Mouse (Mus musculus) hindbrain, embryonic 16.5 days (tissue): Measurements from ENCODE around the gene Fam169b. TPM values are rescaled to one million over a fixed set of nuclear protein-coding genes. Genes with fewer than 3 reads are reported as not detected.
"Not testable (repeated sequence)": the region's sequence is repeated elsewhere in the genome, so short reads cannot be mapped to it uniquely, and the experiment has no call there.

Source experiments
- ATAC-seq: fragments of 200-750 bp; cut with Nextera tagmentation; 2 replicates; pipeline ENCODE4 v1.8.0; 2017; ENCODE audit warnings: moderate TSS enrichment, moderate library complexity
- H3K27ac ChIP-seq: fragments of 300-500 bp; sonication (generic); 2 replicates; pipeline ENCODE4 v1.5.1; 2014; ENCODE audit warnings: low read depth, mild to moderate bottlenecking, control low read depth, low read length, moderate library complexity
- H3K27me3 ChIP-seq: fragments of 300-500 bp; sonication (generic); replicated peaks from 2 replicates; pipeline ENCODE4 v1.6.1; 2014; ENCODE audit warnings: low read length; ENCODE audit not compliant: control insufficient read depth, insufficient read depth
- H3K36me3 ChIP-seq: fragments of 300-500 bp; sonication (generic); 2 replicates; pipeline ENCODE4 v1.6.1; 2014; ENCODE audit warnings: mild to moderate bottlenecking, low read length, moderate library complexity, mixed read lengths; ENCODE audit not compliant: control insufficient read depth, insufficient read depth
- H3K4me1 ChIP-seq: fragments of 300-500 bp; sonication (generic); 2 replicates; pipeline ENCODE4 v1.6.1; 2014; ENCODE audit warnings: low read depth, low read length; ENCODE audit not compliant: control insufficient read depth, insufficient read depth
- H3K4me2 ChIP-seq: fragments of 300-500 bp; sonication (generic); 2 replicates; pipeline ENCODE4 v1.6.1; 2014; ENCODE audit warnings: mild to moderate bottlenecking, low read length, control low read depth, moderate library complexity
- H3K4me3 ChIP-seq: fragments of 300-500 bp; sonication (generic); 2 replicates; pipeline ENCODE4 v1.5.1; 2014; ENCODE audit warnings: mild to moderate bottlenecking, low read length, control low read depth, moderate library complexity
- H3K9ac ChIP-seq: fragments of 300-500 bp; sonication (generic); 2 replicates; pipeline ENCODE4 v1.6.1; 2014; ENCODE audit warnings: low read depth, mild to moderate bottlenecking, control low read depth, low read length, moderate library complexity
- H3K9me3 ChIP-seq: fragments of 300-500 bp; sonication (generic); 2 replicates; pipeline ENCODE4 v1.6.1; 2014; ENCODE audit warnings: mild to moderate bottlenecking, low read length, moderate library complexity; ENCODE audit not compliant: control insufficient read depth
- whole genome bisulfite sequencing: fragments of 180-500 bp; shearing (Covaris S2); extraction: QIAGEN DNeasy Blood & Tissue Kit; methylation state at CpG from one replicate; pipeline ENCODE4 v1.1.7; 2014; 5-methylcytosine and 5-hydroxymethylcytosine counted together
- polyA plus RNA-seq: library from polyadenylated mRNA; unstranded; fragments of >200 nt; fragmentation: Nextera tagmentation; extraction: Ambion mirVana; gene quantifications from 2 replicates; pipeline ENCODE4 v1.2.1, GENCODE M21; 2015

Fam169b gene
- polyA plus RNA-seq, 1 experiment from 2014 or later, result not detected

DNA sequence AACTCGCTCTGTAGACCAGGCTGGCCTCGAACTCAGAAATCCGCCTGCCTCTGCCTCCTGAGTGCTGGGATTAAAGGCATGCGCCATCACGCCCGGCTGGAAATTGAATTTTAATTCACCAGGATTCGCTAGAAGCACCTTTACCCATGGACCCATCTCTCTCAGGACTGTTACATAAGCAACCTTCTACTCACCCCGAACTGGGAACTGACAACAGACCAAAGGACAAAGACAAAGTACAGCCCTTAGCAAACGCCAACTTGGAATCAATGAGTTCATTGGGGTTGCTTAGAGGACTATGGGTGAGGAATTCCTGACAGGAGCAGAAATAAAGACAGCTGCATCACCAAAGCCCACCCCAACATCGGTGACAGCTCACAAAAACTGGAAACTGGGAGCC lies 1.0 kb upstream of the Fam169b start:
- no peaks in the 10 kb centered on the region for H3K36me3 ChIP-seq
- 79% methylated on average over 10 of the region's 10 CpGs for WGBS
- no peak for ATAC-seq
- no peaks in the 10 kb centered on the region for H3K9me3 ChIP-seq
- H3K27ac ChIP-seq, result no peak overlapping the region
- peaks cover 14% of the 10 kb centered on the region for H3K4me1 ChIP-seq
- no peak overlapping the region for H3K4me2 ChIP-seq
- no peak overlapping the region for H3K9ac ChIP-seq
- no peak overlapping the region for H3K4me3 ChIP-seq
- no peaks in the 10 kb centered on the region; the same call in 1 of the 2 replicates for H3K27me3 ChIP-seq

DNA sequence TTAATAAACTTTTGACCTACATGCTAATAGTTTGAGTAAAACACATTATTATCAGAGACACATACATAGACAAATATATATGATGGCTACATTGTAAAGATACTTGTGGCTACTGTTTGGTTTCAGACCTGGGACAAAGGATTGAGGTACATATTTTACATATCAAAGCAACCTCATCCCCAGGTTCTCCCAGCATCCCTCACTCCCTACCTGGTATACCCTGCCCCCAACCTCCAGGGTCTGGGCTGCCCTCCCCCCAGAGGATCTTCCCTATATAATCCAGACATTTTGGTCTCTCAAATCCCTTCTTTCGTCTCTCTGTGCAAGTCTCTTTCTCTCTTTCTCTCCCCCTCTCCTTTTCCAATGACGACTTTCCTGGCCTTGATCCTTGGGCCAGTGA lies 579 bp downstream of the Fam169b start:
- no peaks in the 10 kb centered on the region for H3K9me3 ChIP-seq
- no peaks in the 10 kb centered on the region; the same call in 1 of the 2 replicates for H3K27me3 ChIP-seq
- WGBS, result 65% methylated on average over 2 of the region's 2 CpGs
- ATAC-seq, result no peak
- no peak overlapping the region for H3K4me2 ChIP-seq
- H3K27ac ChIP-seq, result no peak overlapping the region
- H3K4me3 ChIP-seq, result no peak overlapping the region
- H3K36me3 ChIP-seq, result no peaks in the 10 kb centered on the region
- H3K9ac ChIP-seq, result no peak overlapping the region
- H3K4me1 ChIP-seq, result peaks cover 14% of the 10 kb centered on the region

DNA sequence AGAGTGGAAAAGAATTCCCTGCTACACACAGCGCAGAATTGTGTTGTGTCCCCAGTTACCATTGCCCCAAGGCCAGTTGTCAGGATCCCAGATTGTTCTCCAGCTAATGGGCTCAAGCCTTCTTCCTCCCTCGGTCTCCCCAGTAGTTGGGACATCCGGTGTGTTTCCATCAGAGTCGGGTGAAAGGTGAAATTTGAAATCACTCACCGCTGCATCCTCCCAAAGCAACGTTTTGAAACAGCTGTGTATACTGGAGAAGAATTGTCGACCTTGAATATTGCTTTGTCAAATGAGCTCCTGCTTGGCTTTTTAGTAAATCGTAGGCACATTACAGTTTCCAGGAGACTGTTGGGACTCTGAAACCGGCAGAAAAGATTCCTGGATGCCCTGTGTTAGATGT lies 1.3 kb downstream of the Fam169b start:
- Histone ChIP-seq H3K27ac (no peak overlapping the region), H3K9me3 (no peaks in the 10 kb centered on the region), H3K4me3 (no peak overlapping the region), H3K27me3 (no peaks in the 10 kb centered on the region; the same call in 1 of the 2 replicates), H3K4me2 (no peak overlapping the region), H3K9ac (no peak overlapping the region), H3K4me1 (peaks cover 14% of the 10 kb centered on the region), H3K36me3 (no peaks in the 10 kb centered on the region)
- 70% methylated on average over 9 of the region's 9 CpGs for WGBS
- ATAC-seq, result no peak

DNA sequence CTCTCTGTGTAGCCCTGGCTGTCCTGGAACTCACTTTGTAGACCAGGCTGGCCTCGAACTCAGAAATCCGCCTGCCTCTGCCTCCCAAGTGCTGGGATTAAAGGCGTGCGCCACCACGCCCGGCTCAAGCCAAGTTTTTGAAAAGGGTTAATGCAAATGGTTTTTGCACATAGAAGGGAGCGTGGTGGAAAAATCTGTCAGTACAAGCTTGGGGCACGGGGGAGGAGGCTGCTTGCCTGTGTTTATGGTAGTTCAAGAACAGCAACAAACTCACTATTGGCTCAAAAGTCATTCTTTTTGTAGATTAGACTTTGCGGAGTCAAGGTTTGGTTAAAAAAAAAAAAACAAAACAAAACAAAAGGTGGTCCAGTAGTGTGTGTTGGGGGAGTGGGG lies 1.8 kb downstream of the Fam169b start:
- Histone ChIP-seq H3K4me1 (peaks cover 14% of the 10 kb centered on the region), H3K4me2 (peak overlapping the region; percentile 69), H3K4me3 (peak overlapping the region; percentile 35)
- ATAC-seq, H3K27ac ChIP-seq, H3K9me3 ChIP-seq, H3K9ac ChIP-seq, H3K36me3 ChIP-seq, H3K27me3 ChIP-seq: not testable (repeated sequence)
- 50% methylated on average over 9 of the region's 9 CpGs for WGBS

DNA sequence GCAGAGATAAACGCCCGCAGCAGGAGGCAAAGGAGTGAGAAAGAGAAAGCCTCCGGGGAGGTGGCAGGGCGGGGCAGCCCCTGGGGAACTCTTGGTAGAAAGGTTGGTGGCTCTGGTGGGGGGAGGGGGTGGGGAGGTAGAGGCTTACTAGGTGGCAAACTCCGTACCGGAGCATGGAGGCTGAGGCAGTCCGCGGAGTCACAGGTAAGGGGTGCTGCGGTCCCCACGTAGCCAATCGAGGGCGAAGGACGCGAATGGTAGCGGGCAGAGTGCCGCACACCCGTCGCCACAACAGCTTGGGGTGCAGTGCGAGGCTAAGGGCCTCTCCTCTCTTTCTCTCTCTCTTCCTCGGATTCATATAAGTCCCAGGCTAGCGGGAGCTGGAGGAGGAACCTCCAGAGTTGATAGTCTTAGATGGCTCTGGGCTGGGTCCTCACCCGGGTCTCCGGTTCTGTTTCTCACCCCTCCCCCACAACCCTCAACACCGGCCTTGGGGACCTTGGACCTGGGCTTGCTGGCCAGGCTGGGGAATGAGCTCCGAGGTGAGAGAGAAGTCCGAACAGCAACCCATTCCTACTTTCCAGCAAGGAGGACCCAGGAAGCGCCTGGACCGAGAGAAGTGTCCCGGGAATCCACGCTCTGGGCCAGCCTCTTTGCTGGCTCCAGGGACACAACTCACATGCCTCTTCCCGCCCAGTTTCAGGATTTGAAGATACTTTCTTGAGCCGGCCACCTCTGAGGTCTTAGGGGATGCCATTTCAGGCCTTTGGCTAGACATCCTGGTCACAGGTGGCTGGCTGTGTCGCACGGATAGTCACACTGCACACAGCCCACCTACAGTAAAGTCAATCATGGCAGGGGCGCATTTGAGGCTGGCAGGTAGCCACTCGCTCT lies 2.4 kb downstream of the Fam169b start:
- Histone ChIP-seq H3K36me3 (no peaks in the 10 kb centered on the region), H3K4me3 (peak overlapping the region; percentile 35), H3K9ac (peak overlapping the region; percentile 31; the same call in 1 of the 2 replicates), H3K4me2 (peak overlapping the region; percentile 69), H3K27ac (no peak overlapping the region), H3K9me3 (no peaks in the 10 kb centered on the region), H3K27me3 (no peaks in the 10 kb centered on the region; the same call in 1 of the 2 replicates), H3K4me1 (peaks cover 14% of the 10 kb centered on the region)
- 6% methylated on average over 36 of the region's 36 CpGs for WGBS
- peak; percentile 60 for ATAC-seq

DNA sequence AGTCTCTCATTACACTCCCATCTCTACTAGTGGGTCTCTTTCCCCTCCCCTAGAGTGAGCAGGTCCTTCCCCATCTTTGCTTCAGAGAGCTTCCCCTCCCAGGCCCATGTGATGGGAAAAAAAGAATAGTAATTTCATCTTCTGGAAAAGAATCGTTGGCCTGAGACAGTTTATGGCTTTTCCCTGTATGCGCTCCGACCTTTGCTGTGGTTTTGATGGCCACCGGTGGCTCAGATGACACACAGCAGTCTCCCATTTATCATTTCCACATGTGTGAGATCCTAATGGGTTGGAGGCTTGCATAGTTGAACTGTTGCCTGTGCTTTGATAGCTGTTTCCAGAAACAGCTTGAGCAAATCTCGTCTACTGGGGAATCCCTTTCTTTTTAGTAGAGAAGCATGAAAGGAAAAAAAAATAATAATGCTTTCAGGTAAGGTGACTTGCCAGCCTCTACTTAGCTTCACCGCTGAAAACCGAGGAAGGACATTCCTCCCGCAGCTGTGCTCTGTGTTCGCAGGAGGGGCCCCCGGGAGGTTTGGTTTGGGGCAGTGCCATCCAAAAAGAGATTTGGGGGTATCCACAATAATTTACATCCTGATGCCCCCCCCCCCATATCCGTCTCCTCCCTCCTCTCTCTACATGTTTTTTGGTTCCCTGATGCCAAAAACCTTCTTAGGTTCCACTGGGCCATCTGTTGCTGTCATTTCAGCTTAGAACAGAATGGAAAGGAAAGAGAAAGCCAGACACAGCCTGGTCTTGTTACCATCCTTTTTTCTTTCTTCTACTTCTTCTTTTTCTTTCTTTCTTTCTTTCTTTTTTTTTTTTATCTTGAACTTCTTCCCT lies 3.6 kb downstream of the Fam169b start:
- no peak overlapping the region for H3K27ac ChIP-seq
- H3K9me3 ChIP-seq, result no peaks in the 10 kb centered on the region
- ATAC-seq, result no peak
- H3K4me3 ChIP-seq, result no peak overlapping the region
- no peaks in the 10 kb centered on the region for H3K36me3 ChIP-seq
- 31% methylated on average over 11 of the region's 11 CpGs for WGBS
- no peak overlapping the region for H3K9ac ChIP-seq
- no peaks in the 10 kb centered on the region; the same call in 1 of the 2 replicates for H3K27me3 ChIP-seq
- peaks cover 14% of the 10 kb centered on the region for H3K4me1 ChIP-seq
- H3K4me2 ChIP-seq, result no peak overlapping the region

DNA sequence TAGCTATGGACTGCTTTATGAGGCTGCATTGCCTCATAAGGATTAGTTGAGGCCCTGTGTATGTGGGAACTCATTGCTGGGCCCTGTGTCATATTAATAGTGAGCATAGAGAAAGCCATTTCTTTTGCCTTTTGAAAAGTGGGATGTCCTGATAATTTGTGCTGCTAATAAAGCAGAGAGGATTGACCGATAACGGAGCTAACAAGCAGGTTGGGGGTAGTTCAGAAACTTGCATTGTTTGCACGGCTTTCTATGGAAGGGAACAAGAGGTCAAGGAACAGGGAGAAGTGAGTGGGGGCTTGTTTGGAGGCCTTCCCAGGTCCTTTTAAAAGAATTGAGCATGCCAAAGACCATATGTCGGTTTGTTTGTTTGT lies 4.2 kb downstream of the Fam169b start:
- no peaks in the 10 kb centered on the region for H3K9me3 ChIP-seq
- peaks cover 14% of the 10 kb centered on the region for H3K4me1 ChIP-seq
- 48% methylated on average over 4 of the region's 4 CpGs for WGBS
- H3K27ac ChIP-seq, result no peak overlapping the region
- H3K9ac ChIP-seq, result no peak overlapping the region
- H3K4me2 ChIP-seq, result no peak overlapping the region
- no peak for ATAC-seq
- no peak overlapping the region for H3K4me3 ChIP-seq
- no peaks in the 10 kb centered on the region; the same call in 1 of the 2 replicates for H3K27me3 ChIP-seq
- no peaks in the 10 kb centered on the region for H3K36me3 ChIP-seq

DNA sequence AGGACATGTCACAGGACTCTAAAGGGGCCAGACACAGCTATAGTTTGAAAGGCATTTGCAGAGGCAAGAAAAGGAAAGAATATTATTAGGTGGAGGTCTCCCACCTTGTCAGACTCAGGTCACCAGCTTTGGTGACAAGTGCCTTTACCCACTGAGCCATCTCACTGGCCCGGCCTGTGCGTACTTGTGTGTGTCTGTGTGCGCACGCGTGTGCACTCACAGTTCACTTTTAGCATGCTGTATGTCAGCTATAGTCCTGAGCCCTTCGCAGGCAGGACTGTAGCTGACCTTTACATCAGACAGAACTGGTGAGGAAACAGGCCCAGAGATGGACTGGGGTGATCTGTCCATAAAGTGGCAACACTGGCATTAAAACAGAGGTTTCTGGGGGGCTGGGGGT lies 4.7 kb downstream of the Fam169b start:
- Histone ChIP-seq H3K4me1 (peaks cover 14% of the 10 kb centered on the region), H3K9me3 (no peaks in the 10 kb centered on the region), H3K4me2 (no peak overlapping the region), H3K36me3 (no peaks in the 10 kb centered on the region), H3K27ac (no peak overlapping the region), H3K4me3 (no peak overlapping the region), H3K27me3 (no peaks in the 10 kb centered on the region; the same call in 1 of the 2 replicates), H3K9ac (no peak overlapping the region)
- ATAC-seq, result no peak
- over 99% methylated on average over 6 of the region's 6 CpGs for WGBS

DNA sequence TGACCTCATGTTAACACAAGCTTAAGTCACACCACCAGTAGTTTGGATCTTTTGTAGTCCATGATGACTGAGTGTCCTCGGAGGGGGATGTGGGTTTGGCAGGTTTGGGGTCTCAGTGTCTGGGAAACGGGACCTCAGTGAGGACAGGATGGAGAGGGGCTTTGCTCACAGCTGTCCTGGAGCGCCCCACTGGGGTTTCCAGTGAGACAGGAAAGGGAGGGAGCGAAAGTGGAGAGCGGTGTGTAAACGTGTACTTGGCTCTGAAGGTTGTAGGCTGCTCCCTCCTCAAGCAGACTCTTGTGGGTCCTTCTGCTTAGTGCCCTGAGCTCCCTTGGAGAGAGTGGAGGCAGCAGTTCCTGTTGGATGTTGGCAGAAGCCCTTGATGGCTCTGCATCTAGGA lies 5.3 kb downstream of the Fam169b start:
- Histone ChIP-seq H3K4me1 (peaks cover 14% of the 10 kb centered on the region), H3K27me3 (no peaks in the 10 kb centered on the region; the same call in 1 of the 2 replicates), H3K9ac (no peak overlapping the region), H3K9me3 (no peaks in the 10 kb centered on the region), H3K4me3 (no peak overlapping the region), H3K4me2 (no peak overlapping the region), H3K36me3 (no peaks in the 10 kb centered on the region), H3K27ac (no peak overlapping the region)
- ATAC-seq, result no peak
- WGBS, result 77% methylated on average over 6 of the region's 6 CpGs
